In the genomic region with DNA sequence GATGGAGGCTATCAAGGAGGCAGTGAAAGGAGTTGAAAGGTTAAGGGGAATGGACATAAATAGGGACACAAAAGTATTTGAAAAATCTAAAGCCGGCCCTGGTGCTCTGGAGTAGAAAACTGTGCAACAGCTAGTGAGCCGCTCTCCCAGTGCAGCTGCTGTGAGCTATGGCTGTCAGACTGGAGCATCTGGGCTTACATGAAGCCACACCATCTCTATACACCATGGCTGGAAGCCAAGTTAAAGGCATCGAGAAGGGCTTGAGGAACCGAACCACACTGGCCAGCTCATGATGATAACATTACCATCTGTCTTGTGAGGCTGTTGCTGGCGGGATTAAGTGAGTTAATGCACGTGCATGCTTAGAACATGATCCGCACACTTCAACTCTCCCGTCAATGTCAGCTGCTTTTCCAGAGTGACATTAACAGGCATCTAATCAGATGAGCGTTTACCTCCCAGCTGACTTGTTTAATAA, we compare ENCODE assay signal across 10 mouse cellular contexts. TPM values are rescaled to one million over a fixed set of nuclear protein-coding genes. Genes with fewer than 3 reads are reported as not detected.
DNase-seq lines count a peak whose midpoint lies in the region; ATAC-seq and TF ChIP-seq lines count a peak whose summit lies in the region.
"Had no signal": no experiment of that assay in that cellular context is flagged by ENCODE, and none has a peak within 500 bp of the region (broad histone marks: within the 10 kb centered on the region; RNA-seq: fewer than 3 reads in every experiment).

No protein-coding gene starts in this region.

- H3K4me1 ChIP-seq in lung, embryonic 14.5 days (ENCODE audit: insufficient read depth), result peaks cover 8% of the 10 kb centered on the region
- H3K4me1 ChIP-seq in forebrain, embryonic 16.5 days (replicated peaks; ENCODE audit: control insufficient read depth, insufficient read depth, low read length), result peaks cover 14% of the 10 kb centered on the region

- ATAC-seq in lung, embryonic 14.5 days (ENCODE audit: insufficient read depth), result peak; percentile 95
- ATAC-seq in forebrain, embryonic 16.5 days, result peak; percentile 60

- no peaks in the 10 kb centered on the region for H3K36me3 ChIP-seq in lung, embryonic 14.5 days (ENCODE audit: insufficient read depth)
- no peaks in the 10 kb centered on the region for H3K36me3 ChIP-seq in forebrain, embryonic 16.5 days (ENCODE audit: control insufficient read depth, insufficient read depth)

- TF ChIP-seq CTCF in lung, embryonic 14.5 days (IDR thresholded peaks at IDR 0.05; ENCODE audit: low read depth), result no peak

- 28% methylated on average over 9 of the region's 9 CpGs for WGBS in lung, embryonic 14.5 days
- WGBS in forebrain, embryonic 16.5 days, result 34% methylated on average over 9 of the region's 9 CpGs

- DNase-seq in lung, embryonic 14.5 days, result peak; percentile 86
- no peak for DNase-seq in lung, adult 18-20 months
- peak; percentile 62 for DNase-seq in kidney, postnatal 10 days
- peak; percentile 25 for DNase-seq in retina, embryonic 14.5 days (ENCODE audit: low spot score)
- no peak for DNase-seq in testis, postnatal 10 days (ENCODE audit: low spot score)
- no peak for DNase-seq in cerebellum, postnatal 14 days
- DNase-seq: cerebellum, adult 2 months; thymus, postnatal 25 days had no signal

- H3K27ac ChIP-seq in lung, embryonic 14.5 days (ENCODE audit: low read depth), result no peak overlapping the region; the same call in 1 of the 2 replicates
- H3K27ac ChIP-seq in forebrain, embryonic 16.5 days (ENCODE audit: low read length), result no peak overlapping the region

- no peaks in the 10 kb centered on the region for H3K9me3 ChIP-seq in lung, embryonic 14.5 days (ENCODE audit: low read depth, low read length)
- no peaks in the 10 kb centered on the region for H3K9me3 ChIP-seq in forebrain, embryonic 16.5 days (ENCODE audit: control insufficient read depth, low read length)

- H3K9ac ChIP-seq in lung, embryonic 14.5 days, result no peak overlapping the region
- no peak overlapping the region for H3K9ac ChIP-seq in forebrain, embryonic 16.5 days (replicated peaks; ENCODE audit: low read depth, low read length)

- no peak overlapping the region for H3K4me2 ChIP-seq in lung, embryonic 14.5 days
- no peak overlapping the region for H3K4me2 ChIP-seq in forebrain, embryonic 16.5 days (ENCODE audit: low read length)
- H3K4me2 ChIP-seq: heart, embryonic 11.5 days had no signal

- H3K27me3 ChIP-seq in lung, embryonic 14.5 days (ENCODE audit: insufficient read depth, low read length), result no peaks in the 10 kb centered on the region
- no peaks in the 10 kb centered on the region for H3K27me3 ChIP-seq in forebrain, embryonic 16.5 days (replicated peaks; ENCODE audit: control insufficient read depth, insufficient read depth, low read length)

- H3K4me3 ChIP-seq in lung, embryonic 14.5 days (ENCODE audit: low read depth, low read length), result no peak overlapping the region
- H3K4me3 ChIP-seq in forebrain, embryonic 16.5 days (replicated peaks; ENCODE audit: low read length), result no peak overlapping the region

RNA-seq across cellular contexts. Expression of gene Pid1, which starts 53.8 kb away (rescaled TPM):
- 4.9 and 6.8 TPM in 2 replicates for polyA plus RNA-seq in lung, embryonic 14.5 days (2014; fragmentation: Nextera tagmentation; extraction: Ambion mirVana)
- 58.1 and 67.0 TPM in 2 replicates for polyA plus RNA-seq in forebrain, embryonic 16.5 days (2015; fragmentation: Nextera tagmentation; extraction: Ambion mirVana)

Comparison
In these comparisons a context has a peak if more than half of its experiments do, and no peak if none do; other contexts are left out.
1. DNase-seq: peak in lung, embryonic 14.5 days (single experiment), kidney, postnatal 10 days (single experiment) and retina, embryonic 14.5 days (single experiment); none in lung, adult 18-20 months (0 of 2), testis, postnatal 10 days (single experiment) and cerebellum, postnatal 14 days (0 of 2).